Mouse (Mus musculus) CH12.LX (cell line): ENCODE data around the gene Brd4.

Experiments
- CTCF ChIP-seq, 2 experiments: IDR thresholded peaks in 1 of 2; conservative IDR thresholded peaks in 1 of 2; 2 replicates each; pipeline ENCODE4 v1.5.1; 2011 to 2012; ENCODE audit warnings: low read depth in 2 of 2, low read length in 2 of 2, improper control_type of control experiment in 1 of 2, inconsistent platforms in 1 of 2, mild to moderate bottlenecking in 1 of 2, moderate library complexity in 1 of 2
- E2F4 ChIP-seq: IDR thresholded peaks from 2 replicates; pipeline ENCODE4 v1.6.1; 2011; ENCODE audit warnings: low read depth, low read length, improper control_type of control experiment; ENCODE audit not compliant: insufficient replicate concordance
- HCFC1 ChIP-seq: IDR thresholded peaks from 2 replicates; pipeline ENCODE4 v1.6.1; 2012; ENCODE audit warnings: low read depth, mild to moderate bottlenecking, inconsistent platforms, low read length, improper control_type of control experiment
- NRF1 ChIP-seq: IDR thresholded peaks from 2 replicates; pipeline ENCODE4 v1.6.1; 2014; ENCODE audit warnings: low read depth, mild to moderate bottlenecking, inconsistent platforms, low read length, improper control_type of control experiment, moderate library complexity
- POLR2A ChIP-seq: IDR thresholded peaks from 2 replicates; pipeline ENCODE4 v1.6.1; 2011; ENCODE audit warnings: low read depth, mild to moderate bottlenecking, improper control_type of control experiment, low read length

DNA sequence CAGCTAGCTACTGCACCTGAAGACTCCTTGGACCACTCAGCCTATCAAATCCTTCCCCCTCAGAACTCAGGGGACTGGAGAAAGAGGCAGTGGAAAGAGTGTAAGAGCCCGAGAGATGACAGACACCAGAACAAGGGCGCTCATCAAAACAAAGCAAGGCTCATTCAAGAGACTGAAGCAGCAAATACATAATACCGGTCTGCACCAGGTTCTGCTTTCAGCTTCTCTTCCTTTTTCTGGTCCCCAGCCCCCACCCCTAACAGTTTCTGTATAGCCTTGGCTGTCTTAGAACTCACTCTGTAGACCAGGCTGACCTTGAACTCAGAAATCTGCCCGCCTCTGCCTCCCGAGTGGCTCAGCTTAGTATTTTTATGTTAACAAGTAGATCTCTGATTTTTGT is 91.5 kb downstream of the Brd4 start:
- TF ChIP-seq NRF1 = no peak
- TF ChIP-seq CTCF (conservative IDR thresholded peaks at IDR 0.05 in 1 of 2, IDR thresholded peaks at IDR 0.05 in 1 of 2; ENCODE audit: low read depth in 2 of 2, low read length in 2 of 2) = no peak
- no peak for TF ChIP-seq E2F4
- TF ChIP-seq HCFC1 = no peak
- no peak for TF ChIP-seq POLR2A
